Mouse (Mus musculus): ENCODE data around the gene Mcmbp.

DNA sequence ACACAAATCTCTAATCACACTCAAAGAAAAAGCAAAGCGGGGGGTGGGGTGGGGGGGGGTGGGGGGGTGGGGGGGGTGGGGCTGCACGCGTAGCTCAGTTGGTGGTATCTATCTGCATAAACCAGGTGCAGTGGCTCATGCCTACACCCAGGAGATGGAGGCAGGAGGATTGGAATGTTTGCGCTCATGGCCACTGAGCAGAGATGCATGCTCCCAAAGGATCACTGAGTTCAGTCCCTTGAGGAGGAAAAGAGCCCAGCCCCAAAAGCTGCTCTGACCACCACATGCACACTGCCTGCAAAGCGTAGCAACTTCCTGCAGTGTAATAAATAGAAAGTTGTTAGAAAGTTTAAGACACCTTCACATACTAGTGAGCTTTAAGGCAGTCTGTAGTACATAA, 12.6 kb downstream of the Mcmbp start:
- no peak for TF ChIP-seq ZNF384 (IDR thresholded peaks at IDR 0.05; ENCODE audit: low read depth, low read length)
- no peak for TF ChIP-seq MAFK (IDR thresholded peaks at IDR 0.05; ENCODE audit: insufficient read depth, low read depth, low read length)
- TF ChIP-seq ZC3H11A (IDR thresholded peaks at IDR 0.05; ENCODE audit: borderline replicate concordance, low read depth, low read length): no peak
- TF ChIP-seq CHD2 (IDR thresholded peaks at IDR 0.05; ENCODE audit: low read depth, low read length): no peak

Measured in ES-E14 (cell line).